Mouse (Mus musculus): ENCODE measurements around the gene Wwox.
A peak's percentile ranks its signal among the peaks of the same experiment; 100 is the strongest.

Wwox gene

GRCm38 (mm10) chr8:115173634-115174081 is 734.2 kb downstream of the Wwox start:
- no peak for DNase-seq (ENCODE audit: low spot score)

- no peak for DNase-seq (ENCODE audit: low spot score)
These were observed 746.0 kb downstream of the Wwox start for GRCm38 (mm10) chr8:115185431-115185964.

GRCm38 (mm10) chr8:115186121-115186811 is 746.8 kb downstream of the Wwox start:
- no peak for DNase-seq (ENCODE audit: low spot score)

- DNase-seq (ENCODE audit: low spot score), result no peak
These were observed 747.4 kb downstream of the Wwox start for GRCm38 (mm10) chr8:115186882-115187281.

- DNase-seq (ENCODE audit: low spot score), result no peak
These were observed 749.0 kb downstream of the Wwox start for GRCm38 (mm10) chr8:115188446-115188845.

- no peak for DNase-seq (ENCODE audit: low spot score)
These were observed 750.4 kb downstream of the Wwox start for GRCm38 (mm10) chr8:115189836-115190235.

GRCm38 (mm10) chr8:115193767-115194166 is 754.3 kb downstream of the Wwox start:
- no peak for DNase-seq (ENCODE audit: low spot score)

- DNase-seq (ENCODE audit: low spot score), result no peak
These were observed 755.9 kb downstream of the Wwox start for GRCm38 (mm10) chr8:115195334-115195733.

- DNase-seq (ENCODE audit: low spot score), result peak; percentile 0
These were observed 757.4 kb downstream of the Wwox start for GRCm38 (mm10) chr8:115196859-115197258.

GRCm38 (mm10) chr8:115199204-115199603 is 759.7 kb downstream of the Wwox start:
- DNase-seq (ENCODE audit: low spot score), result no peak

GRCm38 (mm10) chr8:115199616-115200150 is 760.2 kb downstream of the Wwox start:
- no peak for DNase-seq (ENCODE audit: low spot score)

- no peak for DNase-seq (ENCODE audit: low spot score)
These were observed 762.3 kb downstream of the Wwox start for GRCm38 (mm10) chr8:115201726-115202125.

- DNase-seq (ENCODE audit: low spot score), result no peak
These were observed 768.0 kb downstream of the Wwox start for GRCm38 (mm10) chr8:115207480-115207879.

GRCm38 (mm10) chr8:115208415-115209192 is 769.1 kb downstream of the Wwox start:
- DNase-seq (ENCODE audit: low spot score), result no peak

- no peak for DNase-seq (ENCODE audit: low spot score)
These were observed 770.6 kb downstream of the Wwox start for GRCm38 (mm10) chr8:115210014-115210413.

GRCm38 (mm10) chr8:115213126-115213525 is 773.7 kb downstream of the Wwox start:
- no peak for DNase-seq (ENCODE audit: low spot score)

GRCm38 (mm10) chr8:115214870-115215269 is 775.4 kb downstream of the Wwox start:
- no peak for DNase-seq (ENCODE audit: low spot score)

GRCm38 (mm10) chr8:115216801-115217200 is 777.3 kb downstream of the Wwox start:
- DNase-seq (ENCODE audit: low spot score), result no peak

- DNase-seq (ENCODE audit: low spot score), result no peak
These were observed 783.1 kb downstream of the Wwox start for GRCm38 (mm10) chr8:115222545-115222944.

- no peak for DNase-seq (ENCODE audit: low spot score)
These were observed 787.5 kb downstream of the Wwox start for GRCm38 (mm10) chr8:115226781-115227583.

- DNase-seq (ENCODE audit: low spot score), result no peak
These were observed 789.4 kb downstream of the Wwox start for GRCm38 (mm10) chr8:115228903-115229302.

- no peak for DNase-seq (ENCODE audit: low spot score)
These were observed 794.6 kb downstream of the Wwox start for GRCm38 (mm10) chr8:115234068-115234467.

All from c-Kit-positive CD71-positive TER-119-positive erythroid progenitor cells, embryonic 14.5 days (primary cell).